Mouse (Mus musculus): ENCODE data around the gene Dhdds.

- TF ChIP-seq CHD2 (IDR thresholded peaks at IDR 0.05; ENCODE audit: low read depth, low read length) (no peak), ZC3H11A (IDR thresholded peaks at IDR 0.05; ENCODE audit: borderline replicate concordance, low read depth, low read length) (no peak), HCFC1 (IDR thresholded peaks at IDR 0.05; ENCODE audit: borderline replicate concordance, insufficient read depth, low read length) (no peak)
These were observed 22.6 kb downstream of the Dhdds start for GRCm38 (mm10) chr4:133978021-133978711.

Measured in ES-E14 (cell line).